Mouse (Mus musculus) lung, embryonic 15.5 days (tissue): ENCODE results near the gene Gm3755. TPM values are rescaled to one million over a fixed set of nuclear protein-coding genes. Genes with fewer than 3 reads are reported as not detected.
"Not testable (repeated sequence)": the region's sequence is repeated elsewhere in the genome, so short reads cannot be mapped to it uniquely, and the experiment has no call there.

Experiments
- ATAC-seq: fragments of 200-750 bp; cut with Nextera tagmentation; 2 replicates; pipeline ENCODE4 v1.8.0; 2017; ENCODE audit warnings: moderate number of reproducible peaks, borderline replicate concordance; ENCODE audit not compliant: low FRiP score, low TSS enrichment; ENCODE audit errors: extremely low read depth
- H3K27ac ChIP-seq: fragments of 300-500 bp; sonication (generic); 2 replicates; pipeline ENCODE4 v1.5.1; 2015; ENCODE audit warnings: moderate library complexity, mild to moderate bottlenecking, inconsistent platforms
- H3K27me3 ChIP-seq: fragments of 300-500 bp; sonication (generic); 2 replicates; pipeline ENCODE4 v1.6.1; 2015; ENCODE audit warnings: inconsistent platforms
- H3K36me3 ChIP-seq: fragments of 300-500 bp; sonication (generic); 2 replicates; pipeline ENCODE4 v1.6.1; 2015; ENCODE audit warnings: inconsistent platforms
- H3K4me1 ChIP-seq: fragments of 300-500 bp; sonication (generic); 2 replicates; pipeline ENCODE4 v1.6.1; 2015; ENCODE audit warnings: inconsistent platforms
- H3K4me2 ChIP-seq: fragments of 300-500 bp; sonication (generic); 2 replicates; pipeline ENCODE4 v1.6.1; 2015; ENCODE audit warnings: inconsistent platforms, mild to moderate bottlenecking, moderate library complexity
- H3K4me3 ChIP-seq: fragments of 300-500 bp; sonication (generic); 2 replicates; pipeline ENCODE4 v1.5.1; 2015; ENCODE audit warnings: mild to moderate bottlenecking, inconsistent platforms
- H3K9ac ChIP-seq: fragments of 300-500 bp; sonication (generic); 2 replicates; pipeline ENCODE4 v1.6.1; 2015; ENCODE audit warnings: inconsistent platforms
- H3K9me3 ChIP-seq: fragments of 300-500 bp; sonication (generic); 2 replicates; pipeline ENCODE4 v1.6.1; 2016; ENCODE audit warnings: inconsistent platforms
- WGBS: fragments of 180-500 bp; shearing (Covaris S2); methylation state at CpG from one replicate; pipeline ENCODE4 v1.1.7; 2015; 5-methylcytosine and 5-hydroxymethylcytosine counted together
- polyA plus RNA-seq: library from polyadenylated mRNA; unstranded; fragments of >200 nt; fragmentation: Nextera tagmentation; extraction: Ambion mirVana; gene quantifications from 2 replicates; pipeline ENCODE4 v1.2.1, GENCODE M21; 2015

Gene Gm3755
- not detected in 2 replicates for polyA plus RNA-seq

- not testable (repeated sequence) for H3K9ac ChIP-seq, ATAC-seq
Observed at GRCm38 (mm10) chr14:7450817-7451216, at the start of gene Gm3755. TSS of gene Gm3755 (minus strand) at chr14:7450917.

GRCm38 (mm10) chr14:7488731-7489130 is 38.0 kb upstream of the Gm3755 start:
- Histone ChIP-seq H3K4me2 (peak overlapping the region; percentile 58), H3K4me3 (peak overlapping the region; percentile 32)
- not testable (repeated sequence) for H3K27me3 ChIP-seq, H3K4me1 ChIP-seq, H3K9ac ChIP-seq, ATAC-seq, H3K36me3 ChIP-seq, H3K27ac ChIP-seq, H3K9me3 ChIP-seq
- under 1% methylated on average over 16 of the region's 18 CpGs for WGBS

More at GRCm38 (mm10) chr14:7450817-7451216, at the start of gene Gm3755:
- H3K4me2 ChIP-seq, H3K4me1 ChIP-seq, H3K36me3 ChIP-seq, H3K4me3 ChIP-seq, H3K27ac ChIP-seq, H3K9me3 ChIP-seq, H3K27me3 ChIP-seq: not testable (repeated sequence)
- WGBS: no CpG with 5 or more reads among the region's 2 CpGs

GRCm38 (mm10) chr14:7483662-7484061 is 32.9 kb upstream of the Gm3755 start, which contains the start of gene Gm3752:
TSS of gene Gm3752 (minus strand) at chr14:7483762.
- H3K4me2 ChIP-seq, H3K4me1 ChIP-seq, H3K4me3 ChIP-seq, H3K27me3 ChIP-seq, H3K9ac ChIP-seq, ATAC-seq, H3K36me3 ChIP-seq, H3K27ac ChIP-seq, H3K9me3 ChIP-seq: not testable (repeated sequence)
- 73% methylated on average over 1 of the region's 3 CpGs for WGBS

- not testable (repeated sequence) for H3K4me3 ChIP-seq, H3K4me2 ChIP-seq, H3K4me1 ChIP-seq, H3K9ac ChIP-seq, H3K27me3 ChIP-seq, ATAC-seq, H3K36me3 ChIP-seq, H3K27ac ChIP-seq, H3K9me3 ChIP-seq
- 69% methylated on average over 2 of the region's 2 CpGs for WGBS
Observed at GRCm38 (mm10) chr14:7422496-7422895, 28.2 kb downstream of the Gm3755 start.

Other genes starting within 250 kb of the Gm3755 start
- gene Gm3727, start 186.2 kb downstream of the Gm3755 start, polyA plus RNA-seq: not detected in 2 replicates
- 0.52 and 0.54 TPM in 2 replicates for gene Gm3739, start 135.9 kb downstream of the Gm3755 start, polyA plus RNA-seq
- not detected in 2 replicates for gene Gm5797, start 118.5 kb downstream of the Gm3755 start, polyA plus RNA-seq
- not detected in 2 replicates for gene Gm8374, start 85.8 kb downstream of the Gm3755 start, polyA plus RNA-seq
- 0.23 and 0.30 TPM in 2 replicates for gene Gm3752, start 32.8 kb upstream of the Gm3755 start, polyA plus RNA-seq
- gene Gm3558, start 117.6 kb upstream of the Gm3755 start, polyA plus RNA-seq: 0.15 and 0.31 TPM in 2 replicates
- not detected in 2 replicates for gene Gm10338, start 144.7 kb upstream of the Gm3755 start, polyA plus RNA-seq
- not detected in 2 replicates for gene Gm10128, start 193.1 kb upstream of the Gm3755 start, polyA plus RNA-seq